Mouse (Mus musculus): ENCODE data around the gene Cyp1a1. TPM values are rescaled to one million over a fixed set of nuclear protein-coding genes. Genes with fewer than 3 reads are reported as not detected.
A peak's percentile ranks its signal among the peaks of the same experiment; 100 is the strongest.

Cyp1a1 gene
- polyA plus RNA-seq, 1 experiment from 2014 or later, result not detected

DNA sequence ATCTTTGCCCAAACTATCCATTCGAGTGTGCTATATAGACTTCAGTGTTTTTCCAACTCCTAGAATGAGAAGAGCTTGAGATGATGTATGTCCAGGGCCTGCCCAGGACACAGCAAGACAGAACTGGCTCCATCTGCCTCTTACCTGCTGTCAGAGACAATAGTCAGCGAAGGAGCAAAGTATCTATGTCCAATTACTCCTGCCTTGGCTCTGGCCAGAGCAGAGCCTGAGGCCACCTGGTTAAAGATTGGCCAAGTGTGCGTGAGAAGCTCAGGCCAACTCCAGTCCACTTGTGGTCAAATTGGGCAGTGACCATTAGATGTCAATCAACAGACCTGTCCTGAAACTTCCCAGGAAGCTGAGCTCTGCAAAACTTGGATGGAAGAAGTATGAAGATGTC, 18.2 kb upstream of the Cyp1a1 start:
- Histone ChIP-seq H3K36me3 (no peaks in the 10 kb centered on the region), H3K4me2 (no peak overlapping the region), H3K27me3 (no peaks in the 10 kb centered on the region; the same call in 1 of the 2 replicates), H3K9ac (replicated peaks) (no peak overlapping the region), H3K4me3 (replicated peaks) (no peak overlapping the region), H3K9me3 (no peaks in the 10 kb centered on the region), H3K4me1 (replicated peaks) (no peaks in the 10 kb centered on the region), H3K27ac (no peak overlapping the region)
- 83% methylated on average over 3 of the region's 3 CpGs for WGBS
- no peak for ATAC-seq (ENCODE audit: insufficient number of reproducible peaks, insufficient read depth, low FRiP score, low TSS enrichment, low read depth)

DNA sequence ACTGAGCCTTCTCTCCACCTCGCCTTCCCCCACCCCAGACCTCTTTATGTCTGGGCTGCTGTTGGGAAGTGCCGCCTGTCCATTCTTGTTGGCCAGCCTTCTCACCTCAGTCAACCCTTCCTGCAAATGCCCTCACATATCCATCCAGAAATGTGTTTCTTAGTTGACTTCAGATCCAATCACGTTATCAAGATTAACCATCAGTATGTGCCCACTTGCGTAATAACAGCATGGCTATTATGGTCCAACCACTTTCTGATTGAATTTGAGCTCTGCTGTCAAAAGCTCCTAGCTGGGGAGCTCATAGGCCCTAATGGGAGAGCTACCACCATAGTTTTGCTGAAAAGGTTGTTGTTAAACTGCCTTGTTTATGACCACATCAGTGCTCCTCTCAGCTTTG, 16.7 kb upstream of the Cyp1a1 start:
- no peaks in the 10 kb centered on the region for H3K4me1 ChIP-seq (replicated peaks)
- no peak for ATAC-seq (ENCODE audit: insufficient number of reproducible peaks, insufficient read depth, low FRiP score, low TSS enrichment, low read depth)

GRCm38 (mm10) chr9:57671500-57671899, 16.2 kb upstream of the Cyp1a1 start:
- H3K4me1 ChIP-seq (replicated peaks), result no peaks in the 10 kb centered on the region
- no peaks in the 10 kb centered on the region for H3K9me3 ChIP-seq
- H3K27me3 ChIP-seq, result no peaks in the 10 kb centered on the region; the same call in 1 of the 2 replicates
- no peak for ATAC-seq (ENCODE audit: insufficient number of reproducible peaks, insufficient read depth, low FRiP score, low TSS enrichment, low read depth)
- H3K4me3 ChIP-seq (replicated peaks), result no peak overlapping the region
- H3K9ac ChIP-seq (replicated peaks), result no peak overlapping the region
- WGBS, result 84% methylated on average over 5 of the region's 5 CpGs
- no peak overlapping the region for H3K27ac ChIP-seq
- H3K36me3 ChIP-seq, result no peaks in the 10 kb centered on the region
- no peak overlapping the region for H3K4me2 ChIP-seq

More for the DNA sequence above, 16.7 kb upstream of the Cyp1a1 start:
- no peak overlapping the region for H3K9ac ChIP-seq (replicated peaks)
- H3K9me3 ChIP-seq, result no peaks in the 10 kb centered on the region
- no peaks in the 10 kb centered on the region for H3K36me3 ChIP-seq
- 88% methylated on average over 4 of the region's 4 CpGs for WGBS
- H3K27ac ChIP-seq, result no peak overlapping the region
- no peak overlapping the region for H3K4me3 ChIP-seq (replicated peaks)
- H3K27me3 ChIP-seq, result no peaks in the 10 kb centered on the region; the same call in 1 of the 2 replicates
- no peak overlapping the region for H3K4me2 ChIP-seq

- no peak overlapping the region for H3K4me2 ChIP-seq
- no peaks in the 10 kb centered on the region for H3K27me3 ChIP-seq
- no peak for ATAC-seq (ENCODE audit: insufficient number of reproducible peaks, insufficient read depth, low FRiP score, low TSS enrichment, low read depth)
- H3K4me3 ChIP-seq (replicated peaks), result no peak overlapping the region
- H3K4me1 ChIP-seq (replicated peaks), result 0 out of 2 replicates have a peak, but pooled peaks cover 2% of the 10 kb centered on the region
- no peak overlapping the region for H3K9ac ChIP-seq (replicated peaks)
- H3K27ac ChIP-seq, result no peak overlapping the region
- no peaks in the 10 kb centered on the region for H3K9me3 ChIP-seq
- 82% methylated on average over 10 of the region's 10 CpGs for WGBS
- H3K36me3 ChIP-seq, result no peaks in the 10 kb centered on the region
These were observed 6.3 kb upstream of the Cyp1a1 start for GRCm38 (mm10) chr9:57681411-57681810.

DNA sequence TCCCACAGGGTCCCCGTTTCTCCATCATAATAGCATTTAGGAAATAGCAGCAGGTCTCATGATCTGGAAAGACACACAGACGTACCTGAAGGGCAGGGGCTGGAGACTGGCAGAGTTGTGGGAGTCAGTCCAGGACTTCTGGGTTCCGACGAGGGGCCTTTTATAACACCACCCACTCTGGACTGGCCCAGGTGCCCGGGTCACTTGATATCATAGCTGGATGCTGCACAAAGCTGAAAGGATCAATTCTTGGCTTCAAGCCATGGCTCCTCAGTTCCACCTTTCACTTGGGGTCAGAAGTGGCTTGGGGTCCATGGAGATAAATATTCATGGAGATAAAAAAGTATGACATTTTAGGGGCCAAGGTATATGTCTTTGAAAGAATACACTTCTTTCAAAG, 4.2 kb upstream of the Cyp1a1 start, which contains the start of gene Cyp1a2:
Gene Cyp1a2, minus strand, starts transcription at position 184 of the 400 bp plus-strand sequence.
- whole genome bisulfite sequencing, result 77% methylated on average over 5 of the region's 5 CpGs
- 0 out of 2 replicates have a peak, but pooled peaks cover 2% of the 10 kb centered on the region for H3K4me1 ChIP-seq (replicated peaks)
- no peak within 1 kb of the TSS for H3K9ac ChIP-seq (replicated peaks)
- H3K27ac ChIP-seq, result no peak within 1 kb of the TSS
- no peak within 1 kb of the TSS for H3K4me2 ChIP-seq
- no peaks in the 10 kb centered on the region for H3K27me3 ChIP-seq
- no peaks in the 10 kb centered on the region for H3K36me3 ChIP-seq
- H3K9me3 ChIP-seq, result no peaks in the 10 kb centered on the region
- no peak within 1 kb of the TSS for H3K4me3 ChIP-seq (replicated peaks)
- no peak for ATAC-seq (ENCODE audit: insufficient number of reproducible peaks, insufficient read depth, low FRiP score, low TSS enrichment, low read depth)

DNA sequence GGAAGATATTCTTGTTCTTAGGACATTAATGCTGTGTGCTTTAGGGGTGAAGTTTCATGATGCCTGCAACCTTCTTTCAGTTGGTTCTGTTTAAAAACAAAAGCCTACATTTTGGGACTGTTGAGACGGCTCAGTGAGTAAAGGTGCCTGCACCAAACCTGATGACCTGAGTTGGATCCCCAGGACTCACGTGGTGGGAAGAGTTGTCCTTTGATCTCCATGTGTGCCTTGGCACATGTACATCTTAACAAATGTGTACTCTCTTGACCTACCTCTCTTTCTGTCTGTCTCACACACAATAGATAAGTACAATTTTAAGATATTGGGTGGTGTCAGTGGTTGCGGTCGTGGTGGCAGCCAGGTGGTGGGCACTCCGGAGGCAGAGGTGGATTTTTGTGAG, 1.7 kb upstream of the Cyp1a1 start:
- H3K4me2 ChIP-seq, result no peak overlapping the region
- H3K9me3 ChIP-seq, result no peaks in the 10 kb centered on the region
- no peaks in the 10 kb centered on the region for H3K36me3 ChIP-seq
- no peak for ATAC-seq (ENCODE audit: insufficient number of reproducible peaks, insufficient read depth, low FRiP score, low TSS enrichment, low read depth)
- no peak overlapping the region for H3K9ac ChIP-seq (replicated peaks)
- no peak overlapping the region for H3K27ac ChIP-seq
- no peaks in the 10 kb centered on the region for H3K27me3 ChIP-seq
- no peak overlapping the region for H3K4me3 ChIP-seq (replicated peaks)
- 85% methylated on average over 5 of the region's 5 CpGs for WGBS
- 0 out of 2 replicates have a peak, but pooled peaks cover 2% of the 10 kb centered on the region for H3K4me1 ChIP-seq (replicated peaks)

DNA sequence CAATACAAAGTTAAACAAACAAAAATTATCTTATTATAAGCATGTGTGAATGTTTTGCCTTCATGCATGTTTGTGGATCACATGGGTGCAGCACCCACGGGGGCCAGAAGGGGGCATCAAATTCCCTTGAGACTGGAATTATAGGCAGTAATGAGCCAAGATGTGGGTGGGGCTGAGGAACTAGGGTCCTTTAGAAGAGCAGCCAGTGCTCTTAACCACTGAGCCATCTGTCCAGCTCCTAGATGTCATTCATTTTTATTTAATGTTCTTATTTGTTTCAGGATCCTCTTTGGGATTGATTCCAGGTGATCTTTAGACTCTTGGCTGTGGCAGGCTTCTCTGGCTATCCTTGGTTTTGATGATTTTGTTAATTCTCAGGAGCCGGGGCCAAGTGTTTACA, 430 bp downstream of the Cyp1a1 start:
- WGBS, result 48% methylated on average over 2 of the region's 2 CpGs
- Histone ChIP-seq H3K27ac (no peak overlapping the region), H3K4me3 (replicated peaks) (no peak overlapping the region)

DNA sequence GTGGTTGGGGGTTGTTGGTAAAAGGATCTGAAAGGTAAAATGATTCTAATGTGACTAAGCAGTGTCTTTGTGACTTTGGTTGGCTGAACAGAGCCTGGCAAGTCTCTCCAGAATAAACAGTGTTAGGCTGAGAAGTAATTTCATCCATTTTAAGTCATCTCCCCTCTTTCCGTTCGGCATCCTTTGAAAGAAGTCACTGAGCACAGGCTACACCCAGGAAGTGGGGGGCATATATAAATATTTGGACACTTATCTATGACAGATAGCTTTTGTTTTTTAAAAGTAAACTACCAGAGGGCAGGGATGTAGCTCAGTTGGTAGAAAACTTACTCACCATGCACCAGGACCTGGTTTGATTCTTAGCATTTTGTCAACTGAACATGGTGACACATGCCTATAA, 878 bp downstream of the Cyp1a1 start:
- H3K4me2 ChIP-seq, result no peak overlapping the region
- no peaks in the 10 kb centered on the region for H3K9me3 ChIP-seq
- 91% methylated on average over 2 of the region's 2 CpGs for WGBS
- no peak for ATAC-seq (ENCODE audit: insufficient number of reproducible peaks, insufficient read depth, low FRiP score, low TSS enrichment, low read depth)
- no peaks in the 10 kb centered on the region for H3K4me1 ChIP-seq (replicated peaks)
- no peaks in the 10 kb centered on the region for H3K36me3 ChIP-seq
- H3K27ac ChIP-seq, result no peak overlapping the region
- H3K4me3 ChIP-seq (replicated peaks), result no peak overlapping the region
- peaks cover 7% of the 10 kb centered on the region for H3K27me3 ChIP-seq
- no peak overlapping the region for H3K9ac ChIP-seq (replicated peaks)

More for the DNA sequence above, 430 bp downstream of the Cyp1a1 start:
- ATAC-seq (ENCODE audit: insufficient number of reproducible peaks, insufficient read depth, low FRiP score, low TSS enrichment, low read depth), result no peak
- no peaks in the 10 kb centered on the region for H3K36me3 ChIP-seq
- no peaks in the 10 kb centered on the region for H3K9me3 ChIP-seq
- H3K4me2 ChIP-seq, result no peak overlapping the region
- no peaks in the 10 kb centered on the region for H3K4me1 ChIP-seq (replicated peaks)
- peaks cover 7% of the 10 kb centered on the region for H3K27me3 ChIP-seq
- H3K9ac ChIP-seq (replicated peaks), result no peak overlapping the region

DNA sequence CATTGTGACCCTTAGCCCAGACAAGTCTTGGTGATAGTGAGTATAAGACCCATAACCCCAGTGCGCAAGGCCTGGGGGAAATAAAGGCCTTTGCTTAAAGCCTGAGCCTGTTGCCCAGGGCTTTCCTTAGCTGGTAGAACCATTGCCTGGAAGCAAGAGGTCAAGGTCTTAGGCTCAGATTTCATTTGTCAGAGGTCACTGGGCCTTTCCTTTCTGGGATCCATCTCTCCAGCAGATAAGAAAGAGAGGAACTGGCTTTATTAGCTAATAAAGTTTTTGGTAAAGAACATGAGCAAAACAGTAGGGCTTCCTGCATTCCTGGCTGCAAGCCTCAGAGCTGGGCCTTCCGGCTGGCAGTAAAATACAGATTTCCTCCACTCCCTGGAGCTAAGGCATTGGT, 6.4 kb downstream of the Cyp1a1 start:
- H3K27me3 ChIP-seq, result peaks cover 58% of the 10 kb centered on the region
- peaks cover 11% of the 10 kb centered on the region for H3K4me1 ChIP-seq (replicated peaks)
- H3K9ac ChIP-seq (replicated peaks), result no peak overlapping the region
- H3K4me3 ChIP-seq (replicated peaks), result no peak overlapping the region
- no peaks in the 10 kb centered on the region for H3K9me3 ChIP-seq
- H3K4me2 ChIP-seq, result no peak overlapping the region
- 75% methylated on average over 2 of the region's 2 CpGs for WGBS
- H3K36me3 ChIP-seq, result no peaks in the 10 kb centered on the region
- no peak overlapping the region for H3K27ac ChIP-seq
- no peak for ATAC-seq (ENCODE audit: insufficient number of reproducible peaks, insufficient read depth, low FRiP score, low TSS enrichment, low read depth)

DNA sequence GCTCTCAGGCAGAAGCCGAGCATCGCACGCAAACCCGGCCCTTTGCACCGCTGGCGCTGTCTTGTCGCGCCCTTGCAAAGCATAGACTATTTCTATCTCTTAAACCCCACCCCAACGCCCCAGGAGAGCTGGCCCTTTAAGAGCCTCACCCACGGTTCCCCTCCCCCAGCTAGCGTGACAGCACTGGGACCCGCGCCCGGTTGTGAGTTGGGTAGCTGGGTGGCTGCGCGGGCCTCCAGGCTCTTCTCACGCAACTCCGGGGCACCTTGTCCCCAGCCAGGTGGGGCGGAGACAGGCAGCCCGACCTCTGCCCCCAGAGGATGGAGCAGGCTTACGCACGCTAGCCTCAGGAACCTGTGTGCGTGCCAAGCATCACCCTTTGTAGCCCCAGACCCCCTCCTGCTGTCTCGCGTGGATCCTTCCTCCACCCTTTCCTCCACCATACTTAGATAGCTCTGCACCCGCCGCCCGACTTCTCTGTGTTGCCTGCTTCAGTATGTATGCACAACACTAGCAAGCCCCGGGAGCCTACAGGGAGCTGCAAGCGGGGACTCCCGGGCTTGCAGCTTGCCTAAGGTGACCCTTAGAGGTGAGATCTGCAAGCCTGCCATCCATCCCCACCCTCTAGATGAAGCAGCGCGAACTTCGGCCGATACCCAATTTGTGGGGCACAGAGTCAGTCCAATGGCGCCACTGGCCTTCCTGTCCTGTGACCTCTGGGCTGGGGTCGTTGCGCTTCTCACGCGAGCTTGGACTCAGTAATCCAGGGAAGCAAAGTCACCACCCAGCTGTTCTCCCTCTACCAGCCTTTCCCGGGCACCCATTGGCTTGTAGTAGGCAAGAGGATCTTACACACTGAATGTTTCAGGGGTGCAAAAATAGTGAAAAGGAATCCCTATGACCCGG, 8.9 kb downstream of the Cyp1a1 start:
- Histone ChIP-seq H3K4me1 (replicated peaks) (peaks cover 11% of the 10 kb centered on the region), H3K9ac (replicated peaks) (peak overlapping the region; percentile 51), H3K27me3 (peaks cover 59% of the 10 kb centered on the region), H3K9me3 (no peaks in the 10 kb centered on the region), H3K27ac (no peak overlapping the region), H3K4me2 (peak overlapping the region; percentile 73), H3K36me3 (no peaks in the 10 kb centered on the region), H3K4me3 (replicated peaks) (peak overlapping the region; percentile 45)
- WGBS, result 2% methylated on average over 42 of the region's 42 CpGs
- ATAC-seq (ENCODE audit: insufficient number of reproducible peaks, insufficient read depth, low FRiP score, low TSS enrichment, low read depth), result no peak

DNA sequence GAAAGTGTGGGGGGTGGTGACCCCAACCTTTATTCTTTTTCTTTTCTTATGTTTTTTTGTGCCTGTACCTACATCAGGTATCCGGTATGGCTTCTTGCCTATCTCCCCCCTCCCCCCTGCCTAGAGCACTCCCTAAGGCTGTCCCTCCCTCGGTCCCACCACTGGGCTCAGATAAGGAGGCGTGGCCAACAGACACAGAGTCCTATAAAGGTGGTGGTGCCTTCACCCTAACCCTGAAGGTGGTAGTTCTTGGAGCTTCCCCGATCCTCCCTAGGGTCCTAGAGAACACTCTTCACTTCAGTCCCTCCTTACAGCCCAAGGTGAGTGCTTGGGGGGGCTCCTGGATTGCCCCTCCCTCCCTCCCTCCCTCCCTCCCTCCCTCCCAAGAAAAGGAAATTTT, 9.7 kb downstream of the Cyp1a1 start:
- no peak for ATAC-seq (ENCODE audit: insufficient number of reproducible peaks, insufficient read depth, low FRiP score, low TSS enrichment, low read depth)
- H3K4me2 ChIP-seq, result no peak overlapping the region
- H3K27ac ChIP-seq, result no peak overlapping the region
- H3K9me3 ChIP-seq, result no peaks in the 10 kb centered on the region
- peaks cover 59% of the 10 kb centered on the region for H3K27me3 ChIP-seq
- peaks cover 11% of the 10 kb centered on the region for H3K4me1 ChIP-seq (replicated peaks)
- H3K4me3 ChIP-seq (replicated peaks), result no peak overlapping the region
- H3K9ac ChIP-seq (replicated peaks), result no peak overlapping the region
- 12% methylated on average over 4 of the region's 4 CpGs for WGBS
- no peaks in the 10 kb centered on the region for H3K36me3 ChIP-seq

Measured in limb, embryonic 12.5 days (tissue).